Mouse (Mus musculus): Measurements from ENCODE around the gene Rapgef4.

Rapgef4 gene

DNA sequence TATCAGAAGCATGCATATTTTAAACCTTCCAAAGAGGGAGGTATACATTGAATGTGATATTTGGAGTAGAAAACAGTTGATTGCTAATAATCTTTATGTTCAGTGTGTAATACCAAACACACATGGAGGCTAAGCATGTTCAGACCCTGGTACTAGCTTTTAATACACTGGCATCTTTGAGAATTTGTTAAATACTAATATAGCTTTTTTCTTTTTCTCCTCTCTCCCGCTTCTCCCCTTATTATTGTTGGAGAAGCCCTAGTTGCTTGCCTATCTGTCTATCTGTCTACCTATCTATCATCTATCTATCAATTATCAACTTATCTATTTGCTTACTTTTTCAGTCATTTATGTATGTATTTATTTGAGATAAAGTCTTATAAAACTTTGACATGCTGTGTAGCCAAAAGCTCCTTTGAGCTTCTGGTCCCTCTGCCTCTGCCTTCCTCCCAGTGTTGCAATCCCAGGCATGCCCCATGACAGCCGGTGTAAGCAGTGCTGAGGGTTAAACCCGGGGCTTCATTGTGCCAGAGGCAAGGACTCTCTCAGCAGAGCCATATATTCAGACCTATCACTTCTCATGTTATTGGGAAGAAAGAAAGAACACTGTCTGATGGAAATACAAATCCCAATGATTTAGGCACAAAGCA is 96.6 kb downstream of the Rapgef4 start:
- DNase-seq (ENCODE audit: low spot score) = no peak

DNA sequence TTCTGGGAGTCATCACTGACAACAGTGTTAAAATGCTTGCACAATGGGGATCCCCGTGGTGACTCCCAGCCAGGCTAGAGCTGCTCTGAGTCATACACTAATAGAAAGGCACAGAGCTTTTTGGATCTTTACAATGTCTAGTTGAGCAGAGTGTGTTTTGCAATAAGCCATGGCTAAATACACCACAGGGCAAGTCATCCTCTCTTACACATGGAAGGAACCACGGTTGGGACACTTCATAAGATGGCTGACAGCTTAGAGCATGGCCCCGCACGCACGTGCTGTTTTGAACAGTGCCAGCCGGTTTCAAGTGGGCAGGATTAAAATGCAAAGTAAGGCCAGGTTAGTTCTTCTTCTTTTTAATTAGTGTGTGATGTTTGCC is 97.1 kb downstream of the Rapgef4 start:
- no peak for DNase-seq (ENCODE audit: low spot score)

DNA sequence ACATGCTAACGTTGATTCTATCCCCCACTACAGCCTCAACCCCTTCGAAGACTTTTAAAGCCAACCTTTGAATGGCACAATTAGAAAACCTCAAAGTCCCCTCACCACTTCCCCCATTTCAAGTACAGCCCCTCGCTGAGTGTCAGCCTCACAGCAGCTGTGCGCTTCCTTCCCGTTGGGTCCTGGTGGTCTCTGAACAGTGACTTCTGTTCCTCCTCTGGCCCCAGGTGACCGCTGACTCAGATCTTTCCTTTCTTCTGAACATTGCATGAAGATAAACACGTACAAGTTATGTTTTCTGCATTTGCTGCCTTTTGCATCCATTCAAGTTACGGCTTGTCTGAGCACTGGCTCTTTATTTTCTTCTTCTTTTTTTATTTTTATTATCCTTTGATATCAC is 98.1 kb downstream of the Rapgef4 start:
- no peak for DNase-seq (ENCODE audit: low spot score)

DNA sequence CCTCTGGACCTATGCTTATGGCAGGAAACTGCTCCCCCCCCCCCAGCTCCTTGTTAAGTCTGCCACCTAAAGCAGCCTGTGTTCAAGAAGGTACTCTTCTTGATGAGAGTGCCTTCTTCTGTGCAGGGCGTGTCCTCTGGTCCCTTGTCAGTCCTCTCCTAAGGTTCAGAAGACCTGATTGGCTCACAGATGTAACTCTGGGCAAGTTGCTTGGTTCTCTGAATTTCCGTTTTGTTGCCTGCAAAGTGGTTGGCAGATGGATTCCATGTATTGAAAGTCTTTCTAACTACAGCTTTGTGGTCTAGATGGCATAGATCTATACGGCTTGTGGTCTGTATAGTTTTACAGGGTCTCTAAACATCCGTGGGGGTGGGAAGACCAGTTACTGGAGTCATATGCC is 101.8 kb downstream of the Rapgef4 start:
- no peak for DNase-seq (ENCODE audit: low spot score)

DNA sequence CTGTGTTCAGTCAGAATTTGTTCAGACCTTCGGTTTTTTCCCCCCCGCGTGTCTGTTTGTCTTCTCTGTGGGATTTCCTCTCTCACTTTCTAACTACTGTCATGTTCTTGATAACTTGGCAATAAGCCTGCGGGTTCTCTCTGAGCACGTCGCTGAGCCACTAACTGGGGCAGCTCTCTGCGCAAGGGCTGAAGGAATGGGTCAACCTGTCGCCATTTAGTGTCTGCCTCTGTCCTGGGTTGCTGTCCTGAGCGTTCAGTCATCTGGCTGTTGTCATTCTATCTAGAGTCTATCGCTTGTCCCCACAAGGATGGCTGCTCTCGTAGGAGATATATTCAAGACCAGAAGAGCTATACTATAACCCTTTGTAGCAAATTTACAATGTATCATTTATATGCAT is 107.8 kb downstream of the Rapgef4 start:
- no peak for DNase-seq (ENCODE audit: low spot score)

DNA sequence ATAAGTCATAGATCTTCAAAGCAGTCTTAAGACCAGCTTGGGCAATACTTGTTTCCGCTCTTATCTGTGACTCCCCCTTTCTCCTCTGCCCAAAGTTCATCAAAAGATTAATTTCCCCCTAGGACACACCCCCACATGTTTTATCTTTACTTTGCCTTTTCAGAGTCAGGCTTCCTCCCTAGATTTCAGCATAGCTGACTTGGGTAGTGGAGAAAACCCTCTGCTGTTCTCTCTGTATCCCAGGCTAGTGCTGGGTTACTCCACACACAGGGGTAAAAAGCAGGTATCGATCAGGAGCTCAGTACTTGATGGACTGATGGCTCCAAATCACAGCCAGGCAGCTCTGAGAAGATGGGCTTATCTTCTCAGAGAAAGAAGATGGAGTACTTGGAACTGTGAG is 109.0 kb downstream of the Rapgef4 start:
- no peak for DNase-seq (ENCODE audit: low spot score)

DNA sequence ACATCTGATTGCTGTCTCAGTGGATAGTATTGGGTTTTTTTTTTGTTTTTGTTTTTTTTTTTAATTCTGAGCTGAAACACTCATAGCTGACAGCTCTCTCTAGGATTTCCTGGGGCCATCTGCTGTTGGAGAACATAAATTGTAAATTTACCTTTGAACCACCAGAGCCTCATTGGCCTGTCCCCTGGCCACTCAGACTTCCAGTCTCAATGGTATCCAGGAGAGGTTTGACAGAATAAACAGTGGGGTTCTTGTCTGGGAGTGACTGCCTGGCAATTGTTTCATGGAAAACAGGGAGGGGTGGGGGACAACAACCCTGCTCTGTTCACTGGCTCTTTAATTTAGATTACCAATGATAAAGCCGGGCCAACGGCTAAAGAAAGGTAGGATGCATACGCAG is 111.0 kb downstream of the Rapgef4 start:
- DNase-seq (ENCODE audit: low spot score) = no peak

DNA sequence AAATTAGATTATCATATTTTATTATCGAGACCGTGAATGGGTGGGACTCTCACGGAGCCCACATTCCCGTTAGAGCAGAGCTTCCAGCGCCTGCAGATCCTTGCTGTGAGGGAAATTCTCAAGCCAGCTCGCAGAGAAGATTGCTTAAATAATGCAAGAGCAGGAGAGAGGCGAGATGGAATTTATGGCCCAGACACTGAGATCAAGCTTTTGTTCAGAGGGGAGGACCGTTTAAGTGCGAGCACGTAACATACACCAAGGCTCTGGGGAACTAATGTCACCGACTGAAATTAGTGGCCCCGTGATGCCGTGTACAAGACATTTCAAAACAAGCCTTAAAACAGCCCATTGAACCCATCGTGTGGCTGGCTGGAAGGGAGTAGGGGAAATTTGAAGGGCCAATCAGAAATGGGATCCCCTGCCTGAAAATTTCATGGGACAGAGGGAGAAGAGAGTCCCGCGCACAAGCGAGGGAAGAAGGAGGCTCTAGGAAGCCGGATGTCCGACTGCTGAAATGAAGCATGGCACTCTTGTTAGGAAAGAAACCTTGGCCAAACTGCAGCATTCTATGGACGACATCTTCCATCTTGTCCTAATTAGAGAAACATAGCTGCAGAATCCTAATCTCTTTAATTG is 112.5 kb downstream of the Rapgef4 start:
- DNase-seq (ENCODE audit: low spot score) = no peak

DNA sequence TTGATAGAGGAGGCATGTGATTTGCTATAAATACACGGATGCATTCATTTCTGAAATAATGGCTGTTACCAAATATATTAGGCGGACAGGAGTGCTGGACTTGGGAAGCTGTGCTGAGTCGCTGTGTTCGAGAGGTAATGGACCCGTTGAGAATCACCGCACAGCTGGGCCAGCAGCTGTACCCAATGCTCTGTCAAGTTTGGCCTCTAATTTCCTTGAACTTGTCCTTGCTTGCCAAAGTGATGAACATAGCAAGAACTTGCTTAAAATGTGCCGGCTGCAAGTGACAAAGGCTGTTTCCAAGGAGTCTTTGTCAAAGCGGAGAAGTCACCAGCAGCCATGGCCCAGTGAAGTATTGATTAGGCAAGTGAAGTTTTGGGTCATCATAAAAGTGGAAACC is 113.0 kb downstream of the Rapgef4 start:
- no peak for DNase-seq (ENCODE audit: low spot score)

DNA sequence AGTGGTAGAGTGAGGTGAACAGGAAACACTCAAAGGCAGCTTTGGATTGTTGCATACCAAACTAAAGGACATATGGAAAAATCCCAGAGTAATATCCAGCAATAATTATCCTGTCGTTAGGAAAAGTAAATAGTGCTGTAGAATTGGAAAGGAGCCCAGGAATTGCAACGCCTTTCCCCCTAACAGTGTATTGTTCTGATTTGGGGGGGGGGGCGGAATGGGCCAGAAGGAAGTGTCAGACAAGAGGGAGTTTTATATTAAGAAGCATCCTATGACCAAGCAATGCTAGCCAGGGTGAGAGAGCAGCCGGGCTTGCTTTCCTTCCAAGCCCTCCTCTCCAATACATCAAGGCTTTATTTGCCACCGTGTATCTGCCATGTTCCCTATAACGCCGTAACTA is 113.4 kb downstream of the Rapgef4 start:
- no peak for DNase-seq (ENCODE audit: low spot score)

DNA sequence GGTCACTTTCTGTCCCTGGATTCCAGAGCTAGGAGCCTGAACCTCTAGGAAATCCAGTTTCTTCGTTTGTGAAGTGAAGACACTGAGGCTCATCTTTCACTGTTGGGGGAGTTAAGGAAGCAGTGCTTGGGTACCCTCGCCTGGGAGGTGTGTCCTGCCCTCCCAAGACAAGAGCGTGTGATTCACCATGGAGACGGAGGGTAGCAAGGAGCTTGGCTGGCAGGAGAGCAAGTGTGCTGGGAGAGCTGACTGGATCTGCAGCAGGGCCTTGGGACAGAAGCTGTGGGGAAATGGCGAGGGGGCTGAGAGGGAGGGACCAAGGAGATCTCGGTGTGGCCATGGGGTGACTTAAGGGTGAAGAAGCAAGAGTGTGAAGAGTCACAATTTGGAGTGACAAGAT is 114.0 kb downstream of the Rapgef4 start:
- DNase-seq (ENCODE audit: low spot score) = no peak

DNA sequence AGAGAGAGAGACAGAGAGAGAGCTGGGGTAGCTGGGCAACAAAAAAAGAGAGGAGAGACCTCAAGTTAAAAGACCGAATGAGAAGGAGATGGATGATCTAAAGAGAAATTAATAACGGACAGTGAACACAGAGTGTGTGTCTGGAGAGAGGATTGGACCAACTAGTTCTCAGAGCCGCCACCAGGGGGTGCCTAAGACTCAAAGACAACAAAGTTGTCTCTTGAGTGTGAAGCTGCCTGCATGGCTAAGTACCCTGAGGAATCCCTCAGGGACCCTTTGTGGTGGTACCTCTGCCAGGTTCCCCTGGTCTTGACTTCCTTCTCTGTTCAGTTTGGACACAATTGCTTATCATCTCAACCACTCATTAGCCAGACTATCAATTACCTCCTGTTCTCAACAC is 115.3 kb downstream of the Rapgef4 start:
- peak; percentile 65 for DNase-seq (ENCODE audit: low spot score)

DNA sequence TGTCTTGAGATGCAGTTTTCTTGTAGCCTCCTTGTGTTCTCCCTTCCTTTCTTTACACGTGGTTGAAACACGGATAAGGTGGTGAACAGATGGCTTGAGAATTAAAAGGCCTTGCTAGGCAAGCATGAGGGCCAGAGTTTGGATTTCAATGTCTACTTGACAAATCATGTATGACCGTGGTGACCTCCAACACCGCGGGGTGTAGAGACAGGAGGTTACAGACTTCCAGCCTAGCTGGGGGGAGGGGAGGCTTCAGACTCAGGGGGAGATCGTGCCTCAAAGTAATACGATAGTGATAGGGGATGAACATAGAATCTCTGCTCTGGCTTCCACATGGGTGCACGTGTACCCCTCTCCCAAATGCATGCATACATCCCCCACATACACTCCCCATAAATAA is 117.3 kb downstream of the Rapgef4 start:
- DNase-seq (ENCODE audit: low spot score) = no peak

DNA sequence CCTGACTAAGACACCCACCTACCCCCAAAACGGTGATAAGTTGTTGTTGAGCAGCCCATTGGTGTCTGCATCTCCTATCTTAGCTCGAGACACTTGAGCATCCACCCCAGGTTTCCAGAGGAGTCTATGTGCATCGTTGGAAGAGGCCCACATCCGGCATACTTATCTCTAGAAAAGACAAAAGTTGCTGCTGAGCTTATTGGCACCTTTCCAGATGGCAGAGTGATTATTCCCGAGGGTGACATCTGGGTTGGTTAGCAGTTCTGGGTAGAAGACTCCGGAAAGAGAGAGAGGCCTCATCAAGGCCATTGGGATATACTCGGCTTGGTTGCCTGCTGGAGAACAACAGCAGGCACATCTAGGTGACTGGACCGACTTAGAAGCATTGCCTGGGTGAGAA is 123.6 kb downstream of the Rapgef4 start:
- no peak for DNase-seq (ENCODE audit: low spot score)

DNA sequence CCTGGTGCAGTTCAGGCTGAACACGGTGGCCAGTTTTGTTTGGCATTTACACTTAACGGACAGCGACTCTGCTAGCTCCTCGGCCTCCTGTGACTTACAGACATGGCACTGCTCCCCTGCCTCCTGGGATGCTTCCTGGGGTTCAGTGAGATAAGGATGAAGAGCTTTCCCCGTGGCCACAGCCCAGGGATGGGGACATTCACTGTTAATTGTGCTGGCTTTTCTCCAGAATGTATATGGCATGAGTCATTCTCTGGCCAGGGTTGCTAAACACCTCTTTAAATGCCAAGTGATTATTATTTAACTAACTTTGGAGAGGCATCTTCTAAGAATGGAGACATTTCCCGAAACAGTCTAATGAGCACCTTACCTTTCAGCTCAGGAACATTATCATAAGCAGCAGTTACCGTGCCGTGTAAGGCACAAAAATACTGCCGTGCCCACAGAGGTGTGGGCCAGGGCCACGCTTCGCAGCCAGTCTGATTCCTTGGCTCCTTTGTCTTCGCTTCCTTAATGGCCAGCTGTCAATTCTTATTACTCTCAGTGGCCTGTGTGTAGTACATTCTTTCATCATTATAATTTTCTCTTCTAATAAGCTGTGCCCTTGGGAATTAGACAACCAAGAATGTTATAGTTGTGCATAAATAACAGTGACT is 126.6 kb downstream of the Rapgef4 start:
- DNase-seq (ENCODE audit: low spot score) = no peak

DNA sequence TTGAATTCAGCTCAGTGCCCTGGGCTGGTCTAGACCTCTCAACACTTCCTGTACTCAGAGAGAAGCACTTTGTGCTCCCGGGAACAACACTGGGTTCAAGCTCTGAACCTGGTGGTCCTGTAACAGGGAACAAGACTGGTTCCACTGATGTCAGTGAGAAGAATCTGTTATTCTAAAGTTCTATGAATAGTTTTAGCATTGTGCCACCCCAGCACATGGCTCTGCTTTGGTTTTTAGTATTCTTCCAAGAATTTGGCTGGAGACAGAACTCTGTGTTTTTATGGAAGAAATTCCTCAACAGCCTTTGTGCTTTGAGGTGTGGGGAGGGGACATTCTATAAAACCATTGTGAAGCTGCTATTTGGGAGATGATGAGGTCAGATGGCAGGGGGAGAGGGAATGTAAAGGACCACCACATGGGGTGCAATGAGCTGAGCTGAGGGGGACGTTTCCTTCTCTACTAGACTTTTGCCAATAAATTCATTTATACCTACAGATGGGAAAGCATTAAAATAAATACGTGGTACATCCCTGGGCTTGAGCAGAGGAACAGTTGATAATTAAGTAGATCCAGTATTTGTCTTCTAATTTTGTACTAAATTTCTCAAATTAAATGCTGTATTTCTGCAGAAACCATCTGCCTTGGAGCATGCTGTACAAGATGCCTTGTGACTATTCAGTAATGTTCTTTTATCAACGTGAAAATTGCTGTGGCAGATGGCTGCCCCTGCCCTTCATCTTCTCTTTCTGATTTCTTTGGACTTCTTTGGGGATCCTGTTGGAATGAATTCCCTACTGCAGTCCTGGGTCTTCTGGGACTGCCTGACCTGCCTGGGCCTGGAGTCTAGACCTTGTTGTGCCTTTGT is 127.6 kb downstream of the Rapgef4 start:
- no peak for DNase-seq (ENCODE audit: low spot score)

DNA sequence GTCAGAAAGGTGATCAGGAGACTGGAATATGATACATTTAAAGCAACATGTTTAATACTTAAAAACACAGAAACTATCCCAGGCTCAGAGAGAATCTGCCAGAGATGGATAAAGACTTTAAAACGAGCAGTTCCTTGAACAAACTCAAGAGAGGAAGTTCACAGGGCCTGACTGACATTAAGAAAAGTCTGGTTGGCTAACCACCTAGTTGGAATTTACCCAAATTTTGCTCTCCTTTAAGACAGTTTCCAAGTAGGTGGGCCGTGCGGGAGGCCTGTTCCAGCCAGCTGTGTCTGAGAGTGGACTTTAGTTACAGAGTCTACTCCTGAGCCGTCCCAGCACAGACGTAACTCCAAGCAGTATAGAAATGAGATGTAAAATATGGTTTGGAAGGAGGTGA is 129.4 kb downstream of the Rapgef4 start:
- DNase-seq (ENCODE audit: low spot score) = no peak

DNA sequence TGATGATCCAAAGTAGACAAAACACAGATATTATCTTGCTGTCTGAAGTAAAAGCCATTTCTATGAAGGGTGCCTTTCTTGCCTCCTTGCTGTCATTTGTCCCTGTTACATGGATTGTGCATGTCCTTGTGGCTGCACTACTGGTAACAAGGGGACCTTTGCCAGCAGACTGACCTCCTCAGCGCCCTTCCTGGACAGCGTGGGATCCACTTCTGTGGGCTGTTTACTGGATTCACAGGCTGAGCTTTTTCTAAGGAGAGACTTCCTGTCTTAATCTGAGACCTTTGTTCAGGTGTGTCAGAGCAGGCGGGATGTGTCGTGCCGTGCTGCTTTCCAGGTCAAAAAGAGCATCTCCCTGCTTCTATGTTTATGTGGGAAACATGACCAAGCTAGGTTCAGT is 132.7 kb downstream of the Rapgef4 start:
- DNase-seq (ENCODE audit: low spot score) = peak; percentile 32

DNA sequence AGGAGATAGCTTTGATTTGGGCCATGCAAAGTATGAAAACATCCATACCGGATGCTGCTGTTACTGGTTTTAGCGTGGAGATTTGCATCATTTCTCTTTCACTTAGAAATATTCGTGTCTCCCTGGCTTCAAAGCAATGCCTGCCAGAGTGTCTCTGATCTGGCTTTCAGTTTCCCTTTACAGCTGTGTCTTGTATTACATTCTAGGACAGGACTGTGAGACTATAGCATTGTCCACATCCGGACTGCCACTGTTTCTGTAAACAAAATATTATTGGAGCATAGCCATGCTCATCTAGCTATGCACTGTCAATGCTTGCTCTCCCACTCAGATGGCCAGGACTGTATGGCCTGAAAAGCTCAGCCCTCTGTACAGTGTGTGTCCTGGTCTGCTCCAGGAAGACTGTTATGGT is 133.1 kb downstream of the Rapgef4 start:
- no peak for DNase-seq (ENCODE audit: low spot score)

DNA sequence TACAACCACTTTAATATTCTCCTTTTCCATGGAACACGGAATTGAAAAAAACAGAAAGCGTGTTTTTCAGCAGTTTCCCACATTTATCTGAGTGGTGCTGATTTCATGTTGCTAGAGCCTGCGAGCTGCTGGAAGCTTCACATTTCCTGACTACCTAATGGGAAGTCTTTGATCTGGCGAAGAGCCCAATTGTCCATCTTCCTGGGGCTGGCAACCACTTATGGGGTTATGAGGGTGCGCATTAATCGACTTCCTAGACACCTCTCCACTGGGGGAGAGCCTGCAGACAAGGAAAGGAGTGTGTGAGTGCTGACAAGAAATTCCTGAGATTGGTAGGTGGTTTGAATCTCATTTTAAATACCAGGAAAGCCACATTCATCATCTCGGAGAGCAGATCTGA is 135.1 kb downstream of the Rapgef4 start:
- no peak for DNase-seq (ENCODE audit: low spot score)

DNA sequence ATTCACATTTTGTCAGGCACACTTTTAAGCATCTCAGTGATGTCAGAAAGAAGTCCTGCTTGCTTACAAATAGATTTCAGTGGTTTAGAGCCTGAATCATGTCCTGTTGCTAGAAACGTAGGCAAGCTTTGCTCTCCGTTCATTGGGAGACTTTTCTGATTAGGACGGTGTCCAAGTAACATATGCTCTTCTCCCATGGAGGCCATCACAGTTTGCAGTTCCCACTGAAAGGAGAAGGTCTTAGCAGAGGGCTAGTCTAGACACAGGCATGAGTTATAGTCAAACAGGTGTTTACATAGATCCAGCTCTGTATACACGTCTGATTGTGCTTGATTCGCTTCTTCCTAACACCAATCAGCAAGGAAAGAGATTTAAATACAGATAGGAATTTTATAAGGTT is 135.7 kb downstream of the Rapgef4 start:
- DNase-seq (ENCODE audit: low spot score) = no peak

DNA sequence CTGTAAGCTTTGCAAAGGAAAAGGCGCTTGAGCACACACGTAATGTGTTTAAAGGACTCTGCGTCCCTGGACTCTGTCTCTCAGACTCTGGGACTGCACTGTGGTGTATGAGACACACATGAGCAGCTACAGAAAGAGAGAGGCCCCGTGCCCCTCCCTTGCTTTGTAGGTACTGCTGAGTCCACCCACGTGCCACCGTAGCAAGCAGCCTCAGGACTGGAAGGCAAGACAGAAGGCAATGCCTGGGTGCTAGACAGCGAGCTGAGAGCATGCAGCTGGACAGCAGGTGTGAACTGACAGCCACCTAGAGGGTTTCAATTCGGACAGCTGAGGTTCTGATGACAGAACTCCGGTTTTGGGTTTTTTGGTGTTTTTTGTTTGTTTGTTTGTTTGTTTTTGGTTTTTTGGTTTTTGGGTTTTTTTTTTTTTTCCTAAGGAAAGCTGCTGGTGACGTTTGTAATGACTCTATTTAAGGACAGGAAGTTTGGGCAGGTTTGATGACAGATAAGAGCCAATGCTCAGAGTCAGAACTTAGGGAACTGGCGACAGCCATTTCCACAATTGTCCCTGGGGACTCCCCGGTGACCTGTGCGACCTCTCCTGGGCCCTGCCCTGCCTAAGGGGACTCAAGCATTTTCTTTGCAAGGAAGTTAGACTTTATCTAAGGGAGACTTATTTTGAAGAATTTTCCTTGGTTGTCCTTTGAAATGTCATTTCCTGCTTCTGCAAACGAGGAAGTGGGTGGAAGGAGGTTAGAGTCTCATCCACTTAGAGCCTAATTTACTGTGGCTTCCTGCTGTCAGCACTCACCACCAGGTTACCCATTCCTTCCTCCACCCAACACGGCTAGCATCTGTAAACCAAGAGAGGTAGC is 136.3 kb downstream of the Rapgef4 start:
- DNase-seq (ENCODE audit: low spot score) = no peak
